14 mouse cellular contexts compared by ENCODE assay signal in genomic region chr13:29826469-29826868, GRCm38 (mm10). TPM values are rescaled to one million over a fixed set of nuclear protein-coding genes. Genes with fewer than 3 reads are reported as not detected.
DNase-seq lines count a peak whose midpoint lies in the region; ATAC-seq and TF ChIP-seq lines count a peak whose summit lies in the region.
"Had no signal": no experiment of that assay in that cellular context is flagged by ENCODE, and none has a peak within 500 bp of the region (broad histone marks: within the 10 kb centered on the region; RNA-seq: fewer than 3 reads in every experiment).

No protein-coding gene starts in this region.

- 64% methylated on average over 2 of the region's 2 CpGs for WGBS in midbrain, embryonic 10.5 days
- WGBS in midbrain, embryonic 14.5 days: 36% methylated on average over 2 of the region's 2 CpGs
- WGBS in forebrain, embryonic 16.5 days: 25% methylated on average over 2 of the region's 2 CpGs
- 36% methylated on average over 2 of the region's 2 CpGs for WGBS in midbrain, embryonic 13.5 days

- H3K4me2 ChIP-seq in midbrain, embryonic 14.5 days (ENCODE audit: low read length): no peak overlapping the region
- no peak overlapping the region for H3K4me2 ChIP-seq in forebrain, embryonic 16.5 days (ENCODE audit: low read length)
- no peak overlapping the region for H3K4me2 ChIP-seq in midbrain, embryonic 13.5 days (replicated peaks)
- H3K4me2 ChIP-seq: limb, embryonic 12.5 days; neural tube, embryonic 12.5 days had no signal

- no peak overlapping the region for H3K4me3 ChIP-seq in midbrain, embryonic 10.5 days
- no peak overlapping the region for H3K4me3 ChIP-seq in midbrain, embryonic 14.5 days (replicated peaks; ENCODE audit: low read depth, low read length)
- H3K4me3 ChIP-seq in forebrain, embryonic 16.5 days (replicated peaks; ENCODE audit: low read length): no peak overlapping the region
- H3K4me3 ChIP-seq in midbrain, embryonic 13.5 days (replicated peaks): no peak overlapping the region
- H3K4me3 ChIP-seq: limb, embryonic 12.5 days; neural tube, embryonic 12.5 days had no signal

- ATAC-seq in midbrain, embryonic 14.5 days (ENCODE audit: low FRiP score, low TSS enrichment): no peak
- peak; percentile 37 for ATAC-seq in forebrain, embryonic 16.5 days
- ATAC-seq in midbrain, embryonic 13.5 days: no peak
- ATAC-seq: hindbrain, postnatal 0 days had no signal

- no peaks in the 10 kb centered on the region for H3K36me3 ChIP-seq in midbrain, embryonic 10.5 days
- H3K36me3 ChIP-seq in midbrain, embryonic 14.5 days (ENCODE audit: control insufficient read depth, insufficient read depth, low read length): no peaks in the 10 kb centered on the region
- no peaks in the 10 kb centered on the region for H3K36me3 ChIP-seq in forebrain, embryonic 16.5 days (ENCODE audit: control insufficient read depth, insufficient read depth)
- H3K36me3 ChIP-seq in midbrain, embryonic 13.5 days: no peaks in the 10 kb centered on the region
- H3K36me3 ChIP-seq: limb, embryonic 12.5 days; neural tube, embryonic 12.5 days had no signal

- H3K9ac ChIP-seq in midbrain, embryonic 14.5 days (replicated peaks; ENCODE audit: low read length): no peak overlapping the region
- H3K9ac ChIP-seq in forebrain, embryonic 16.5 days (replicated peaks; ENCODE audit: low read depth, low read length): no peak overlapping the region
- H3K9ac ChIP-seq in midbrain, embryonic 13.5 days (replicated peaks): no peak overlapping the region
- H3K9ac ChIP-seq: limb, embryonic 12.5 days; neural tube, embryonic 12.5 days had no signal

- TF ChIP-seq CTCF in brain, embryonic 14.5 days (IDR thresholded peaks at IDR 0.05; ENCODE audit: borderline replicate concordance, extremely low read depth, insufficient read depth, insufficient read length): no peak

- peaks cover 53% of the 10 kb centered on the region for H3K4me1 ChIP-seq in midbrain, embryonic 10.5 days
- H3K4me1 ChIP-seq in midbrain, embryonic 14.5 days (ENCODE audit: control insufficient read depth, insufficient read depth, low read length): peaks cover 13% of the 10 kb centered on the region
- H3K4me1 ChIP-seq in forebrain, embryonic 16.5 days (replicated peaks; ENCODE audit: control insufficient read depth, insufficient read depth, low read length): peaks cover 36% of the 10 kb centered on the region
- peaks cover 49% of the 10 kb centered on the region for H3K4me1 ChIP-seq in midbrain, embryonic 13.5 days (replicated peaks)

- DNase-seq in midbrain, embryonic 10.5 days (ENCODE audit: low spot score): no peak
- DNase-seq in midbrain, embryonic 14.5 days: no peak
- DNase-seq in brain, embryonic 14.5 days (ENCODE audit: low read depth): peak; percentile 76
- DNase-seq in left cerebral cortex, adult 11 months (ENCODE audit: low spot score): no peak
- DNase-seq in retina, embryonic 14.5 days (ENCODE audit: low spot score): no peak
- DNase-seq: adrenal gland, postnatal 10 days; cerebellum, postnatal 36 days; kidney, postnatal 14 days; lung, postnatal 4 days had no signal

- H3K27ac ChIP-seq in midbrain, embryonic 10.5 days (replicated peaks): peak overlapping the region; percentile 67; the same call in 1 of the 2 replicates
- H3K27ac ChIP-seq in midbrain, embryonic 14.5 days (replicated peaks; ENCODE audit: low read depth, low read length): no peak overlapping the region
- peak overlapping the region; percentile 68 for H3K27ac ChIP-seq in forebrain, embryonic 16.5 days (ENCODE audit: low read length)
- peak overlapping the region; percentile 10 for H3K27ac ChIP-seq in midbrain, embryonic 13.5 days
- H3K27ac ChIP-seq: hindbrain, postnatal 0 days; limb, embryonic 12.5 days; neural tube, embryonic 12.5 days had no signal

- no peak for TF ChIP-seq POLR2A in brain, embryonic 14.5 days (IDR thresholded peaks at IDR 0.05; ENCODE audit: borderline replicate concordance, extremely low read depth, insufficient read depth, insufficient read length, poor library complexity, severe bottlenecking)

- H3K27me3 ChIP-seq in midbrain, embryonic 10.5 days (ENCODE audit: low read depth, poor library complexity, severe bottlenecking): no peaks in the 10 kb centered on the region
- H3K27me3 ChIP-seq in midbrain, embryonic 14.5 days (ENCODE audit: control insufficient read depth, insufficient read depth, low read length): no peaks in the 10 kb centered on the region
- H3K27me3 ChIP-seq in forebrain, embryonic 16.5 days (replicated peaks; ENCODE audit: control insufficient read depth, insufficient read depth, low read length): no peaks in the 10 kb centered on the region
- no peaks in the 10 kb centered on the region for H3K27me3 ChIP-seq in midbrain, embryonic 13.5 days
- H3K27me3 ChIP-seq: limb, embryonic 12.5 days; neural tube, embryonic 12.5 days had no signal

- no peaks in the 10 kb centered on the region for H3K9me3 ChIP-seq in midbrain, embryonic 10.5 days (replicated peaks)
- no peaks in the 10 kb centered on the region for H3K9me3 ChIP-seq in midbrain, embryonic 14.5 days (ENCODE audit: control insufficient read depth, low read length)
- no peaks in the 10 kb centered on the region for H3K9me3 ChIP-seq in forebrain, embryonic 16.5 days (ENCODE audit: control insufficient read depth, low read length)
- no peaks in the 10 kb centered on the region for H3K9me3 ChIP-seq in midbrain, embryonic 13.5 days
- H3K9me3 ChIP-seq: limb, embryonic 12.5 days; neural tube, embryonic 12.5 days had no signal

RNA-seq across cellular contexts. Expression of gene Cdkal1, which starts 29.0 kb away (rescaled TPM):
- polyA plus RNA-seq in midbrain, embryonic 10.5 days (2016; fragmentation: Nextera tagmentation; extraction: Ambion mirVana): 32.4 and 32.7 TPM in 2 replicates
- 18.2 and 23.5 TPM in 2 replicates for polyA plus RNA-seq in midbrain, embryonic 14.5 days (2014; fragmentation: Nextera tagmentation; extraction: Ambion mirVana)
- 5.8 and 7.2 TPM in 2 replicates for polyA plus RNA-seq in brain, embryonic 14.5 days (2012; rRNA removed)
- polyA plus RNA-seq in forebrain, embryonic 16.5 days (2015; fragmentation: Nextera tagmentation; extraction: Ambion mirVana): 28.8 and 29.6 TPM in 2 replicates
- 21.8 and 26.6 TPM in 2 replicates for polyA plus RNA-seq in midbrain, embryonic 13.5 days (2015; fragmentation: Nextera tagmentation; extraction: Ambion mirVana)
